Mouse (Mus musculus) urinary bladder, postnatal 10 days (tissue): ENCODE results near the gene 3110040M04Rik.
"Not testable (repeated sequence)": the region's sequence is repeated elsewhere in the genome, so short reads cannot be mapped to it uniquely, and the experiment has no call there.

Source experiments
- DNase-seq: peaks from one replicate; pipeline ENCODE4 v3.0.0; 2022; ENCODE audit warnings: low spot score

The 3110040M04Rik gene

GRCm38 (mm10) chr1:151203818-151204217 is at the start of gene 3110040M04Rik:
TSS of gene 3110040M04Rik (plus strand) at chr1:151204121.
- not testable (repeated sequence) for DNase-seq

GRCm38 (mm10) chr1:151154131-151154530 is 49.8 kb upstream of the 3110040M04Rik start:
- not testable (repeated sequence) for DNase-seq

- no peak for DNase-seq
Measured at GRCm38 (mm10) chr1:151156129-151156528, 47.8 kb upstream of the 3110040M04Rik start.

- DNase-seq: no peak
Measured at GRCm38 (mm10) chr1:151156777-151157632, 46.9 kb upstream of the 3110040M04Rik start.

GRCm38 (mm10) chr1:151157963-151158856 is 45.7 kb upstream of the 3110040M04Rik start:
- no peak for DNase-seq

GRCm38 (mm10) chr1:151158857-151159510 is 44.9 kb upstream of the 3110040M04Rik start:
- DNase-seq: no peak

- no peak for DNase-seq
Measured at GRCm38 (mm10) chr1:151166031-151166430, 37.9 kb upstream of the 3110040M04Rik start.

- no peak for DNase-seq
Measured at GRCm38 (mm10) chr1:151167297-151168047, 36.4 kb upstream of the 3110040M04Rik start.

- no peak for DNase-seq
Measured at GRCm38 (mm10) chr1:151168637-151169036, 35.3 kb upstream of the 3110040M04Rik start.

- no peak for DNase-seq
Measured at GRCm38 (mm10) chr1:151171572-151172461, 32.1 kb upstream of the 3110040M04Rik start.

GRCm38 (mm10) chr1:151177030-151177936 is 26.6 kb upstream of the 3110040M04Rik start:
- DNase-seq: no peak

GRCm38 (mm10) chr1:151177937-151178271 is 26.0 kb upstream of the 3110040M04Rik start:
- DNase-seq: no peak

- DNase-seq: no peak
Measured at GRCm38 (mm10) chr1:151178505-151179083, 25.3 kb upstream of the 3110040M04Rik start.

- DNase-seq: no peak
Measured at GRCm38 (mm10) chr1:151180167-151180566, 23.8 kb upstream of the 3110040M04Rik start.

GRCm38 (mm10) chr1:151182266-151182665 is 21.7 kb upstream of the 3110040M04Rik start, which contains the start of gene Gm47985:
TSS of gene Gm47985 (plus strand) at chr1:151182537.
- DNase-seq: not testable (repeated sequence)

- not testable (repeated sequence) for DNase-seq
Measured at GRCm38 (mm10) chr1:151186186-151186585, 17.7 kb upstream of the 3110040M04Rik start.

- not testable (repeated sequence) for DNase-seq
Measured at GRCm38 (mm10) chr1:151186879-151187424, 17.0 kb upstream of the 3110040M04Rik start.

GRCm38 (mm10) chr1:151188469-151188868 is 15.5 kb upstream of the 3110040M04Rik start:
- DNase-seq: no peak
